Mouse (Mus musculus): ENCODE measurements around the gene Trim65.
"Not testable (repeated sequence)": the region's sequence is repeated elsewhere in the genome, so short reads cannot be mapped to it uniquely, and the experiment has no call there.

Gene Trim65

DNA sequence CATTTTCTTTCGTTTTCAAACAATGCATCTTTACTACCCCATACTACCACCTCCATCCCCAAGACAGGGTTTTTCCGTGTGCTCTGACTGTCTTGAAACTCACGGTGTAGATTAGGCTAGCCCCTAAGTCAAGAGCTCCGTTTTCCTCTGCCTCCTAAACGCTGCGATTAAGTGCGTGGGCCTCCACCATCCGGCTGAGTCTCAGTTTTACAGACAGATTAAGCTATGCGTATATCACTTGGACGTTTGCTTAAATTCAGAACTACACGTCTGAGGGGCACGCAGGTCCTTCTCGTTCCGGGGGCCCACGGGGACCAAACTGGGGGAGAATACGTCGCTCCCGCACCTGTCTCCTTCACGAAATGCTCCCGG lies 7.2 kb upstream of the Trim65 start:
- DNase-seq: no peak

DNA sequence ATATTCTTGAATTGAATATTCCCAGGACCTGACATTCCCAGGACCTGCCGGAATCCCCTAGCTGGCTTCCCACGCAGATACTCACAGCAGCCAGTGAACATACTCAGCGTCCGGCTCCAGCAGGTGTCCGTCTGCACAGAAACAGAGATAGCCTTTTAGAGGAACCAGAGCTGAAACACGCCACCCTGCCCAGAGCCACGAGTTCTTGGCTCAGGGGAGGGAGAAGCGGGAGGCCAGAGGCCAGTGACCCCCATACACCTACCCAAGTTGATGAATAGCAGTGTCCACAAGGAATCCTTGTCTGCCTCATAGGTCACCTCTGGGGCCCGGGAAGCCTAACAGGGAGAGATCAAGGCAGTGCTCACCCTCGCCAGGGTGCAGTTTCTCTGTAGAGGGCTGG lies 3.2 kb upstream of the Trim65 start:
- DNase-seq: no peak

DNA sequence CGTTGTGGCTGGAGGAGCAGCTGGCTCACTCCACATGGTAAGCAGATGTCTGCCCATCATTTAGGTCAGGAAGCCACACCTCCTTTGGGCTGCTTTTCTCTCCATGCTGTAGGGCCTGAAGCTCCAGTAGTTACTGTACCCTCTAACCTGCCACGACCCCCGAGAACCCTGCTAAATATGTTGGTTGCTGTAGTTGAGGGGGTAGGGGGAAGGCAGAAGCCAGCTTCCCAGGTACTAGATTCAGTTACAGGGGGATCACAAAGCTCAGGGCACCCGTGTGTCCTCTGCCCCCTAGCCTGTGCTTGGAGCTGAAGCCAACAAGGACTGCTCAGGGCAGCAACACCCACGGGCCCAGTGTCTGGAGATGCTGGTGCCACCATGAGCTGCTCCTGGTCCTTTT lies 2.6 kb upstream of the Trim65 start:
- DNase-seq: no peak

DNA sequence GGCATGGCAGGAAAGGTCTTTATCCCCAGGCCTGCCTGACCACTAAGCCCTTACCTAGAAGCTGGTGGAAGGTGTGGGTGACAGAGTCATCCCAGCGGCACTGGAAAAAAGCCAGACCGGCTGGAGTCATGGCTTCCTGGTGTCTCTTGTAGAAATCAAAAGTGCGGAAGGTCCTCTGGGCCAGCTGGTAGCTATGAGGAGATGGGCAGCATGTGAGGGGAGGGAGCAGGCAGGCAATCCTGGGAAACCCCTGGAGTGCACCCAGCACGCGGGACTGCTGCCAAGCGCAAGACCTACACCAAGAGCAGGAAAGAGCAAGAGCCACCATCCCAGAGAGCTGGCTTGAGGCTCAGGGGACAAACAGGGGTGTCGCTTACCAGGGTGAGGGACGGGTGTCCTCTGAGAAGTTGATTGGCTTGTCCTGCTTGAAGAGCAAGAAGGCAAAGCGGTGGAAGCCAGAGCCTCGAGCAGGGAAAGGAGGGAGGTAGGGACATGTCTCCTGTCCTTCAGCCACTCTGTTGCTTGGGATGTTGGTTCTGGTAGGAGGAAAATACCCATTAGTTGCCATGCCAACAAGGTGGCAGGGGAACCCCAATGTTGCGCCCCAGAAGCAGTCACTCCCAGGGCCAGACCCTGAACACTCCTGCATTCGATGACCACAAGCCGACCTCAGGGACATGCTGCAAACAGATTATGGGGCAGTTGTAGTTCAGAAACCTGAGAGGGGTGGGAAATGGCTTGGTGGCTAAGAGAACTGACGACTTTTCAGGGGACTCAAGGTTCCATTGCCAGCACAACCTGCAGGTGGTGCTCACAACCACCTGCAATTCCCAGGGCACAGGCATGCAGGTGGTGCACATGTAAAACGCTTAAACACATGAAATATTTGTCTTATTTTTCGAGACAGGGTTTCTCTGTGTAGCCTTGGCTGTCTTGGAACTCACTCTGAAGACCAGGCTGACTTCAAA lies 1.7 kb upstream of the Trim65 start:
- DNase-seq: no peak

DNA sequence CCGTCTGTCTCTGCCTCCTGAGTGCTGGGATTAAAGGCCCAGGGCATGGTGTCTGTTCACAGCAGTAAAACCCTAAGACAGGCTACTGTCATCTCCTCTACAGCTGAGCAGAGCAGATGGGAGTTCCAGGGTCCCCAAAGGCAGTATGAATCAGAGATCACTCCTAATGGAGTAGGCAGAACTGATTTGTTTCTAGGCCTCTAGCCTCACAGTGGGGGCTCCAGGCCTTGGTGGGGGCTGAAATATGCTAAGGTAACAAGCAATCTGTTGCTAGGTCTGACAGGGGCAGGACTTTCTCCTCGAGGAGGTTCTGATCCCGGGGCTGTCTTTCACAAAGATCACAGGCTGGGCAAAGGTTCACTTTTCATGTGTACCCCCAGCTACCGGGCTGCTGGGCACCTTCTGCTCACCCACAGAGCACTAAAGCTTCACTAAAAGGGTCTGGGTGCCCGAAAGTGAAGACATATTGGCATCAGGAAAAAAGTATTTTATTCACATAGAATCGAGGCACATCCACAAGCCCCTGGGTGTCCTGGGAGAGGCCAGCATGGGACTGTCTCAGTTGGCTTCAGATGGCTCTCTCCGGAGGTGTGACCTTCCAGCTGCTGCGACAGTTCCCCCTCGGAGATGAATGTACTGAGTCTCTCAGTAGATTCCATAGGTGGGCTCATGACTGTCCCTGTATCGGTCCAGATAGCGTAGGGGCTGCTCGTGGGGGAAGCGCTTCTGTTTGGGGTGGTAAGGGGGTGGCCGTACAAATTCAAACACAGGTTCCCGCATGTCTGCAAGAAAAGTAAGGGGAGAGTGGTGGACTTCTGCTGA lies 632 bp upstream of the Trim65 start:
- no peak for DNase-seq

DNA sequence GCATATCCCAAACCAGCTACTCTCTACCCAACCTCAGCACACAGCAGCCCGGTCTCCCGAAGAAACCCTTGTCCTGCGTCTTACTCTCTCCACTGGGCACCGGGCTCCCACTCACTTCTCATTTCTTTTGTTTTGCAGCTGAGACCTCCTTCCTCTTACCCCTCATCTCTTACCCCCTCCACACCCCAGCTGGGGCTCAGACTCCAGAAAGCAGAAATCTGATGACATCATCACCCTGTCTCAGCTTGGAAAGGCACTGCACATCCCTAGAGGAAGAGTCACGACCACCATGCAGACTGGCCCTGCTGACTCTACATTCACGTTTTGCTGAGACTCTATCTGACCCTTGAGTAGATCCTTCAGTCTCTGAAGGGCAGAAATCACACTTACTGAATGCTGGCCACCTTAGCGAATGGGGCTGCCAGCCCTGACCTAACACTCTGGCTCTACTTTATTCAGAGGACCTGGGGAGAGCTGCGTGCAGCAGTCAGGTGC lies 888 bp downstream of the Trim65 start:
- DNase-seq: no peak

DNA sequence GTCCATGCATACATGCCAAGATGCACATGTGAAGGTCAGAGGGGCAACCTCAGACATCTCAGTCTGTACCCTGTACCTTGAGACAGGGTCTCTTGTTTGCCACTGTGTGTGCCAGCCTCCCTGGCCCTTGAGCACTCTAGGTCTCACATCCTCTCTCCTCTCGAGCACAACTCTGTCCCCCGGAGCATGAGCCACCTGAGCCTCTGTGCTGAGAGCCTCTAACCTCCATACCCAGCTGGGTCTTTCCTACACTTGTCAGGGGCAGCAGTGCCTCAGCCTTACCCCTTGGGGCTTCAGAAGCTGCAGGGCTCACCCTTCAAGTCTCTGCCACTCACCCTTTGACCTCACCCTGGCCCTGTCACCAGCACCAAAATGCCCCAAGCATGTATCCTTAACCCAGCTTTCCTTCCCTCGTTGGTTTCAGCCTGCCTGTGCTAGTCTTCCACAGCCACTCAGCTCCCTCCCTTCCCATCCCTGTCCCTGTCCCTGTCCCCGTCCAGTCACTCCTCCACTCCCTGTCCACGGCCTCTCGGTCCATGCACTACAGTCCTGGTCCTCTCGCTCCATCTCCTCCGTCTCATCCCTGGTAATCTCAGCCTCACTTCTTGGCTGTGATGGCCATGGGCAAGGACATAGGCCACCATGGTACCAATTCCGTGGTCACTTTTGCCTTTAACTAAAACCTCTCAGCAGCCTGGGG lies 1.7 kb downstream of the Trim65 start:
- no peak for DNase-seq

DNA sequence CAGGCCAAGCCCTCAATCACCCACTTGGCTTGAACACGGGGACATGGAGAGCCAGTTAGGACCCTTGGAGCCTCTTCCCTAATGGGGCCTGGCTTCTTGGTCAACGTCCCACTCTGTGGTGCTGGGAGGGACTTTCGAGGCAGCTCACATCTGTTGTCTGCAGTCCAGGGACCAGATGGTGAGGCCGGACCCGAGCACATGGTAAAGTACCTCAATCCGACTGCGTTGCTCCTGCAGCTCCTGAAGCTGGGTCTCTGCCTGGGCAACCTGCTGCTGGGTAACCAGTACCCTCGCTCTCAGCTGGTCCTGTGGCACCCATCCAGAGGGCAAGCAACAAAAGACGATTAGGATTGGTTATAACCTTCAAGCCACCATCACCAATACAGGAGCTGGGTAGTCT lies 2.9 kb downstream of the Trim65 start:
- DNase-seq: no peak

DNA sequence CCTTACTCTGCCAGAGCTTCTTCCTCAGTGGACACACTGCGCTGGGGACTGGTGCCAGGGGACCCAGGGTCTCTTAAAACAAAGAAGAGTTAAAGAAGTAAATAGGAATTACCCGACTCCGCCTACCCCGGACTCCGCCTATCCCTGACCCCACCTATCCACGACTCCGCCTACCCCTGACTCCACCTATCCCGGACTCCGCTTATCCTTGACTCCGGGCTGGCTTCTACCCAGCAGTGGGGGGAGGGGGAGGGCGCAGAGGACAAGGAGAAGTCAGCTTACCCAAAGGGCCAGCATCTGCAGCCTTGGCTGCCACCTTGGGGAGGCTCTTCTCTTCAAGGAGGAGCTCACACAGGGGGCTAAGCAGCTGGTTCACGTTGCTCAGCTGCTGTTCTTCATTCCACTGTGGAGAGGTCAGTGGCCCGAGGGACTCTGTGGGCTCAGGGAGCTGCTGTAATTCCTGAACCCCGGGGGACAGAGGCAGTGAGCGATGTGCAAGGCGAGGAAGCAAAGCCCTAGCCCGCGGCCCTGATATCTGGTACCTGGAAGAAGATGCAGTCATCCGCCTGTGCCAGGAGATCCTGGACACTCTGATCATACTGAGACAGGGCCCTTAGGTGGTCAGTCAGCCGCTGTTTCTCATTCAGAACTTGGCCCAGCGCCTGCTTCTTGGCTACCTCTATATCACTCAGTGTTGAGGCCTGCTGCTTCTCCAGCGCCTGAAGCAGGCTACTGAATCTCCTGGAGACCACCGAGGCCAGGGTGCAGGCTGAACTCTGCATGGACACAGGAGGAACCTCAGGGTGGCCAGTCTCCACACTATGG lies 3.6 kb downstream of the Trim65 start, which contains the start of gene Trim47:
TSS of gene Trim47 (minus strand) at position 55 of the 825 bp plus-strand sequence.
- peak; percentile 86 for DNase-seq

DNA sequence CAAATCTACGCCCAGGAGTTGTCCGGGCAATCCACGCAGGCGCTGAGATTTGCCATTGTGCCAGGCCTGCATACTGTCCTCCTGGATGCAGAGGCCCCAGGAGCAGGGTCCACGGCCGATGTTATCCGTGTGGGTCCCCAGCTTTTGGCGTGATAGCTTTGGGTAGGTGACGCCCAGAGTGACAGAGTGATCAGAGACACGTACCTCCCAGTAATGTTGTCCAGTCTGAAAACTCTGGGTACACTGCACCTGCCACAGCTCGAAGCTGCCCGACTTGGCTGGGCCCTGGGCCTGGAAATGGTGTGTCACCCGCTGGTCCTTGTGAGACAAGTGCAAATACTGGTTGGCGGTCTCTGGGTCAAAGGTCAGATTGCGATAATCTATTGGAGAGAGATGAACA lies 4.7 kb downstream of the Trim65 start:
- DNase-seq: no peak

DNA sequence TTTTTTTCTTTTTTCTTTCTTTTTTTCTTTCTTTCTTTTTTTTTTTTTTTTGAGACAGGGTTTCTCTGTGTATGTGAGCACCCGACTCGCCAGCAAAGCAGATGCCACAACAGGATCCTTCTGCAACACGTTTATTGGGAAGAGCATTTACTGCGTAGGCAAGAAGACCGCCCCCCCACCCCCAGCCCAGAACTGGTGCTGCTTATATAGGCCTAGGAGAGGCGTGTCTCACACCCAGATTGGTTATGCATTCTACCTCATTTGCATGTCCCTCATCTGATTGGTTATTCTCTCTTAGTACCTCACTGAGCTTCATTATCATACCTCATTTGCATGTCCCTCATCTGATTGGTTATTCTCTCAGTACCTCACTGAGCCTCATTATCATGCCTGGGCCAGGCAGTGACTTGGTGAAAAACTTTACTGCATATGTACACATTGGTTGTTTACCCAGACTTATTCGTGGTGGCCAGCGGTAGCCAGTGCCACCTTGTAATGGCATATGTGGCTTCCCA lies 9.1 kb downstream of the Trim65 start:
- DNase-seq: not testable (repeated sequence)

DNA sequence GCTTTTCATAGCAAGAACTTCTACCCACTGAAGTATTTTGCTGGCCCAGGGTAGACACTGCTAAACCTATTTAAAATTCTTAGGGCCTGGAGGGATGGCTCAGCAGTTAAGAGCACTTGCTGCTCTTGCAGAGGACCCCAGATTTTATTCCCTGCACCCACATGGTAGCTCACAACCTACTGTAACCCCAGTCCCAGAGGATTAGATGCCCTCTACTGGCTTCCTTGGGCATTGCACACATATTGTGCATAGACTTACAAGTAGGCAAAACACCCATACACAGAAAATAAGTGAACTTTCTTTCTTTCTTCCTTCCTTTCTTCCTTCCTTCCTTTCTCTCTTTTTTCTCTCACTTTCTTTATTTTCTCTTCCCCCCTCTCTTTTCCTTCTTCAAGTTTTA lies 13.1 kb downstream of the Trim65 start:
- DNase-seq: peak; percentile 43

DNA sequence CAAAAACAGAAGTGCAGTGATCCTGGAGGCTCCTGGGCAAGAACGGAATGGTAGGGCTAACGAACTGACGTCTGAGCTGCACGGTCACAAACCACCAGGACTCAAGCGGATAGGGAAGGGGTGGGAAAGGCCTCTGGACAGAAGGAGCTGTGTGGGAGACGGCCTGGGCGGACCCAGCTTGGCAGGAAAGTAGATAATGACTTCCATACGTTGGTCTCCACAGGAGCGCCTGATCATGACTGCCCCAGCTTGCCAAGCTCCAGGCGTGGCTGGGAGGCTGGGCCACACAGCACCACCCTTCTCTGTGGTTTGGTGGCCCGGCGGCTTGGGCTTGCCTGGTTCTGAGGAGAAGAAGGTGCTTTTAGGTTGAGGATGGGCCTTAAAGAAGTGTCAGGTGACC lies 13.7 kb downstream of the Trim65 start:
- DNase-seq: no peak

DNA sequence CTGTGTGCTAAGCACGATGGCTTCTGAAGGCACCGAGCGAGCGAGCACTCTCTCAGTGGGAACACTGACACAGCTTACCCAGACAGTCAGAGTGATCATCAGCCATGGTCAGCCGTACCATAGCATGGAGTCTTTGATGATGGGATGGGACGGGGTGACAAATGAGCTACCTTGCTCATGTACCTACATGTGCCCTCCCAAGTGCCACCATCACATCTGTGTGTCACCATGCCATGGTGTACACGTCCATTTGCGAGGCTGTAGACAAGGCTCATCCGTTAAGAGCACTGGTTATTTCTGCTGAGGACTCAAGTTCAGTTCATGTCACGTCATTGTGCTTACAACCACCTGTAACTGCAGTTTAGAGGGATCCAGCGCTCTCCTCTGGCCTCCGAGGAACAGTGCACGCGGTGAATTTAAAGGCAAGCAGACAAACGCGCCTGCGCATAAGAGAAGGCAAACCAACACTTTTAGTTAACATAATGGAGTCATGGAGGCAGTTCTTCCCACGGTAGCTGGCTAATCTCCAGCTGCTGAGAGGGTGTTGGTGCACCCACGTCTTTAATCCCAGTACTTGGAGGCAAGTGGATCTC lies 19.2 kb downstream of the Trim65 start:
- peak; percentile 35 for DNase-seq

DNA sequence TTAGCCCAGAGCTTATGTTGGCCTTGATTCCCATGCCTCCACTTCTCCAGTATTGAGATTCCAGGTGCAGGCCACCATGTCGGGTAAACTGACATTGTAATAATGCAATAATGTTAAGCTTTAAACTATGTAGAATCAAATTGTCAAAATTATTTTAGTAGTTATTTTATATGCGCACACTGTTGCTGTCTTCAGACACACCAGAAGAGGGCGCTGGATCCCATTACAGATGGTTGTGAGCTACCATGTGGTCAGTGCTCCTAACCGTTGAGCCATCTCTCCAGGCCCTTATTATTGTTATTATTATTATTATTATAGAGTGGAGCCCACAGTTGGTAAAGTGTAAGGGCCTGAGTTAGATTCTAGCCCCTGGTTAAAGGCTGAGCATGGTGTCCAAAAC lies 19.9 kb downstream of the Trim65 start:
- DNase-seq: no peak

DNA sequence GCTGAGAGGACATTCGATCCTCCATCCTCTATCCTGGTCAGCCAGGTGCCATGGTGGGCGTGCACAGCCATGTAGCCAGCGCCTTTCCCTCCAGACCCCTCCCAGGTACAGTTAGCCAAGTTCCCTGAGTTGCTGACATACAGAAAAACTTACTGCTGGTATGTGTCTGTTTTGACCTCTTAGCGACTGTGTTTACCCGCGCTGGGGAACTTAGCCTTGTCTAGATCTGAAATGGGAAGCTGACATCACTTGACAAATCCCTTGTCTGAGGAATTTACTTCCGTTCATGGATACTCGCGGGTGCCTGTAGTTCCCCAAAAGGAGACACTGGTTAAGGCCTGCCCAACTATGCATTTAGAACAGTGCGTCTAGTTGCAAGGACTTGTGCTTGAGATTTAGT lies 20.4 kb downstream of the Trim65 start:
- peak; percentile 74 for DNase-seq

DNA sequence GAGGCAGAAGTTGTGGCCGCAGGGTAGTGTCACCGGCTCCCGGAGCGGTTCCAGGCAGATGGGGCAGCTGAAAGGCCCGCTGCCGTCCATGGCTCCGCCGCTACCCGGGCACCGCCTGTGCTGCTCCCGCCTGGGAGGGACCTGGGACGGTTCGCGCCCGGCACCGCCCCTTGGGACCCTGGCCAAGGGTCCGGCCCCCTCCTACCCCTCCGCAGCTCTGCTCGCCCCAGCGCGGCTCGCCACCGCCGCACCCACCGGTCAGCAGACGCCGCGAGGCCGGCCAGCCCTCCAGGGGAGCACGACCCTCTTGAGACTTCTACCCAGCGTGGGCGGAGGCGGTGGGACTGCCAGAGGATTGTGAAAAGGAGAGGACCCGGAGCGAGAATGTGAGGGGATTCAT lies 20.8 kb downstream of the Trim65 start:
- DNase-seq: peak; percentile 79

DNA sequence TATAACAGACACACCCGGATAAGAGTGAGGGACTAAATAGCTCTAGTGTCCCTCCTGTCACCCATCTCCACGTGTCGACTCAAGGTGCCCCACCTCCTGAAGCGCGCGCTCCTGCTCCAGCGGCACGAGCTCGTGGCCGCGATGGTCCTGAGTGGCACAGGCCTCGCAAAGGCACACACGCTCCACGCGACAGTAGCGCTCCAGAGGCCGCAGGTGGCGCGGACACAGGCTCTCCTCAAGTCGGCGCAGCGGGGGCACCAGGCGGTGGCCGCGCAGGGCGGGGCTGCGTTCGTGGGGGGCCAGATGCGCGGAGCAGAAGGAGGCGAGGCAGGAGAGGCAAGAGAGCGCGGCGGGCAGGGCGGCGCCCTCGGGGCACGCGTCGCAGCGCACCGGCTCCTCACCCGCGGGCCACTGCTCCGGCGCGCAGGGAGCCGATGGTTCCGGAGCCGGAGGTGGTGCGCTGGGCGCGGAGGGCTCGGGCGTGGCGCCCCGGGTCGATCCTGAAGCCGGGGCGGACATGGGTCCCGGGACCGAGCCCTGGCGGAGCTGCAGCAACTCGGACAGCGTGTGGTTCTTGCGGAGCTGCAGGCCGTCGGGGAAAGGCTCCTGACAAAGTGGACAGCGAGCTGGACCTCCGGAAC lies 21.4 kb downstream of the Trim65 start:
- no peak for DNase-seq

DNA sequence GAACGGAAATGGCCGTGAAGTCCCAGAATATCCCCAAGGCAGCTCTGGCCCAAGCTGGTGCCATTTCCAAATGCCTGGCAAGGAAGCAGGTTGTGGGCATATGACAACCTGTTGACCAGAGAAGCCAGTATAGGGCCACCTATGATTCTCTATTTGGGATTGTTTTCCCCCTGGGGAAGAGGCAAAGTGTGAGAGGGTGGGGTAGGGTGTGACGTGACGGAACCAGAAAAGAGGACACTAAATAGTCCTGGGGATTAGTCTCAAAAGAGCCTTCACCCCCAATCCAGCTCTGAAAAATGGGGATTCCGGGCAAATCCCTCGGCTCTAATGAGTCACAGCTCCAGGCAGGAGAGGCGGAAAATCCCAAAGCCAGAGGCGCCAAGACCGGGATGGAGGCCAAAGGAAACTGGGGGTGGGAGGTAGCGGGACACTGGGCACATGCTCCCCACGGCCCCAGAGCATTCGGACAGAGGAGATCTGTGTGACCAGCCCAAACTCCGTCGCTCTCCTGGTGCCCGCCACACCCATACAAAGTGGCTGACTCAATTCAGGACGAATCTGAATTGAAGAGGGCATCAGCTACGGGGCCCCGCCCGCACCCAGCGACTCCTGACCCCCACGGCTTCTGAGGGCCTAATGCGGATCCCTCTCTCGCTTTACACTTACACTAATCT lies 22.3 kb downstream of the Trim65 start:
- DNase-seq: peak; percentile 71

DNA sequence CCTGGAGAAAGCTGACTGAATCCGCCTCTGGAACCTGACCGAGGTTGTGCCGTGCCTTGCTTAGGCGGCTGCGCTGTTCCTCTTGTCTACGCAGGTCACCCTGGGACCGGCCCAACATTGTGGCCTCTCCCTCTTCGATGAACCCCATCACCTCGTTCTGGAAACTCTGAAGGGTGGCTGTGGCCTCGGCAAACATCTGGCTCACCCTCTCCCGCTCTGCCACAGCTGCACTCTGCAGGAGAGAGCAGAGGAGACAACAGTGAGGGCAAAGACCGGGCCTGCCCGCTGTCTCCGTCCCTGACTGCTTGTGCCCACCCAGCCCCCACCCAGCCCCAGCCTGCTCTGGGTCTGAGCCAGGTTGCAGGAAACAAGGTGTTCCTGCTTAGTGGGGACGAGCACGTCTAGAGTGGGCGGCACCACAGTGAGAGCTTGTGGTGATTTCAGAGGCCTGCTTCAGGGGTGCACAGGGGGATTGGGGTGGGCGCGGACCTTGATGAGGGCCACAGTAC lies 23.1 kb downstream of the Trim65 start:
- DNase-seq: no peak
